Mouse (Mus musculus) activated CD4-positive, CD25-positive, alpha-beta regulatory T cell, adult 4 months (primary cell): ENCODE data around the gene Fbxo46. TPM values are rescaled to one million over a fixed set of nuclear protein-coding genes. Genes with fewer than 3 reads are reported as not detected.
"Not testable (repeated sequence)": the region's sequence is repeated elsewhere in the genome, so short reads cannot be mapped to it uniquely, and the experiment has no call there.

Experiments used
- ATAC-seq: one replicate; pipeline ENCODE4 v1.8.0; 2017
- polyA plus RNA-seq, 2 experiments: library from polyadenylated mRNA; unstranded; fragments of 100-300 nt; shearing (Covaris generic); gene quantifications; one replicate each; pipeline ENCODE4 v1.2.1; 2017

Gene Fbxo46
- polyA plus RNA-seq, 2 experiments from 2014 or later, result 17.1 to 17.7 TPM

- ATAC-seq, result no peak
Measured at GRCm38 (mm10) chr7:19136673-19137334, 17.1 kb downstream of the Fbxo46 start.

GRCm38 (mm10) chr7:19137380-19137779 lies 17.7 kb downstream of the Fbxo46 start:
- no peak for ATAC-seq

- no peak for ATAC-seq
Measured at GRCm38 (mm10) chr7:19146793-19147192, 27.1 kb downstream of the Fbxo46 start.

GRCm38 (mm10) chr7:19147497-19148045 lies 27.9 kb downstream of the Fbxo46 start:
- ATAC-seq, result no peak

GRCm38 (mm10) chr7:19148180-19148874 lies 28.7 kb downstream of the Fbxo46 start:
- no peak for ATAC-seq

GRCm38 (mm10) chr7:19148875-19149541 lies 29.3 kb downstream of the Fbxo46 start, which contains the start of gene Qpctl:
Gene Qpctl, minus strand, starts transcription at chr7:19149291.
- peak; percentile 94 for ATAC-seq

- peak; percentile 55 for ATAC-seq
Measured at GRCm38 (mm10) chr7:19149626-19150025, 30.0 kb downstream of the Fbxo46 start, which contains the start of gene Snrpd2. Gene Snrpd2, plus strand, starts transcription at chr7:19149722.

- not testable (repeated sequence) for ATAC-seq
Measured at GRCm38 (mm10) chr7:19151121-19151520, 31.5 kb downstream of the Fbxo46 start.

GRCm38 (mm10) chr7:19154796-19155195 lies 35.1 kb downstream of the Fbxo46 start:
- ATAC-seq, result no peak

- no peak for ATAC-seq
Measured at GRCm38 (mm10) chr7:19155825-19156475, 36.3 kb downstream of the Fbxo46 start.

- ATAC-seq, result peak; percentile 95
Measured at GRCm38 (mm10) chr7:19157160-19157800, 37.6 kb downstream of the Fbxo46 start.

GRCm38 (mm10) chr7:19158601-19159000 lies 38.9 kb downstream of the Fbxo46 start:
- ATAC-seq, result no peak

- ATAC-seq, result no peak
Measured at GRCm38 (mm10) chr7:19159411-19159810, 39.8 kb downstream of the Fbxo46 start.

- ATAC-seq, result no peak
Measured at GRCm38 (mm10) chr7:19160115-19160514, 40.5 kb downstream of the Fbxo46 start.

- ATAC-seq, result no peak
Measured at GRCm38 (mm10) chr7:19162928-19163327, 43.3 kb downstream of the Fbxo46 start.

GRCm38 (mm10) chr7:19163752-19164151 lies 44.1 kb downstream of the Fbxo46 start:
- no peak for ATAC-seq

GRCm38 (mm10) chr7:19164189-19164588 lies 44.5 kb downstream of the Fbxo46 start:
- ATAC-seq, result no peak

GRCm38 (mm10) chr7:19164978-19165377 lies 45.3 kb downstream of the Fbxo46 start:
- peak; percentile 70 for ATAC-seq

- ATAC-seq, result no peak
Measured at GRCm38 (mm10) chr7:19165656-19166423, 46.2 kb downstream of the Fbxo46 start, which contains the start of gene Gipr. Gene Gipr, minus strand, starts transcription at chr7:19166127.

GRCm38 (mm10) chr7:19166990-19167389 lies 47.3 kb downstream of the Fbxo46 start:
- ATAC-seq, result no peak

- ATAC-seq, result no peak
Measured at GRCm38 (mm10) chr7:19169506-19169905, 49.8 kb downstream of the Fbxo46 start.
